Mouse (Mus musculus) gastrocnemius, postnatal 10 days (tissue): ENCODE results near the gene Mrps6. TPM values are rescaled to one million over a fixed set of nuclear protein-coding genes. Genes with fewer than 3 reads are reported as not detected.

Experiments
- total RNA-seq, 2 experiments: library from RNA; stranded (reverse); gene quantifications; 2 replicates each; pipeline ENCODE4 v1.2.3; 2021

Mrps6 gene
- total RNA-seq, 2 experiments from 2014 or later = 19.6 to 24.1 TPM

Other genes starting within 250 kb of the Mrps6 start
- gene Gm49711, start within 50 bp of the Mrps6 start, total RNA-seq = not detected
- gene Slc5a3, start 52 bp downstream of the Mrps6 start, total RNA-seq = 1 to 10 TPM; 3.8 to 4.1 TPM
- not detected for gene Kcne2, start 234.1 kb downstream of the Mrps6 start, total RNA-seq
- 10 to 100 TPM; 81.1 to 84.7 TPM for gene Smim11, start 243.0 kb downstream of the Mrps6 start, total RNA-seq